Mouse (Mus musculus): ENCODE results near the gene Casp6. TPM values are rescaled to one million over a fixed set of nuclear protein-coding genes. Genes with fewer than 3 reads are reported as not detected.
A peak's percentile ranks its signal among the peaks of the same experiment; 100 is the strongest.

Casp6 gene
- polyA plus RNA-seq, 1 experiment from 2014 or later = 116 TPM

- WGBS = 98% methylated on average over 3 of the region's 3 CpGs
- H3K27me3 ChIP-seq (ENCODE audit: low read depth, poor library complexity, severe bottlenecking) = no peaks in the 10 kb centered on the region
- H3K4me1 ChIP-seq = 0 out of 2 replicates have a peak, but pooled peaks cover 4% of the 10 kb centered on the region
- no peak overlapping the region for H3K27ac ChIP-seq
- H3K4me3 ChIP-seq = no peak overlapping the region
- H3K36me3 ChIP-seq = peaks cover 5% of the 10 kb centered on the region; the same call in 1 of the 2 replicates
- H3K9me3 ChIP-seq (replicated peaks) = no peaks in the 10 kb centered on the region
- no peak for DNase-seq (ENCODE audit: low spot score)
Observed at GRCm38 (mm10) chr3:129893143-129893542, 8.1 kb upstream of the Casp6 start.

GRCm38 (mm10) chr3:129896591-129896990, 4.6 kb upstream of the Casp6 start:
- 67% methylated on average over 6 of the region's 6 CpGs for WGBS
- H3K36me3 ChIP-seq = peaks cover 5% of the 10 kb centered on the region; the same call in 1 of the 2 replicates
- no peaks in the 10 kb centered on the region for H3K9me3 ChIP-seq (replicated peaks)
- peaks cover 11% of the 10 kb centered on the region for H3K4me1 ChIP-seq
- no peak overlapping the region for H3K27ac ChIP-seq
- DNase-seq (ENCODE audit: low spot score) = no peak
- no peak overlapping the region for H3K4me3 ChIP-seq
- no peaks in the 10 kb centered on the region for H3K27me3 ChIP-seq (ENCODE audit: low read depth, poor library complexity, severe bottlenecking)

- WGBS = 74% methylated on average over 4 of the region's 4 CpGs
Observed at GRCm38 (mm10) chr3:129898886-129899285, 2.3 kb upstream of the Casp6 start.

DNA sequence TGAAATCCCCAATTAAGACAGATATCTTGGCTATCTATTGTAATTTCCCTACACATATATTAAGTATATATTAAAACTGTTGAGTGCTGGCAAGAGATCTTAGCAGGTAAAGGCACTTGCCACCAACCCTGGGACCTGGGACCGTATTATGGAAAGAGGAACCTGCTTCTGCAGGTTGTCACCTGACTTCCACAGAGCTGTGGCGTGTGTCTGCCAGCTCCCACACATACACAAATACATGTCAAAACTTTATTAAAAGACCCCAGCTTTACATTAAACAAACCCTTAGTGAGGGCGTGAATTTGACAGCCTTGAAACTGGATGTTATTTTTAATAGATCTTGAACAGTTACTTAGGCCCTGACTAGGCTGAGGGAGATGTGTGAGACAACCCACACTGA, 2.1 kb downstream of the Casp6 start:
- Histone ChIP-seq H3K4me3 (no peak overlapping the region), H3K36me3 (peaks cover 32% of the 10 kb centered on the region), H3K27ac (no peak overlapping the region), H3K4me1 (peaks cover 21% of the 10 kb centered on the region), H3K27me3 (ENCODE audit: low read depth, poor library complexity, severe bottlenecking) (no peaks in the 10 kb centered on the region), H3K9me3 (replicated peaks) (no peaks in the 10 kb centered on the region)
- no peak for DNase-seq (ENCODE audit: low spot score)
- 98% methylated on average over 3 of the region's 3 CpGs for WGBS

More at GRCm38 (mm10) chr3:129898886-129899285, 2.3 kb upstream of the Casp6 start:
- H3K4me3 ChIP-seq = no peak overlapping the region
- no peaks in the 10 kb centered on the region for H3K27me3 ChIP-seq (ENCODE audit: low read depth, poor library complexity, severe bottlenecking)
- no peaks in the 10 kb centered on the region for H3K9me3 ChIP-seq (replicated peaks)
- H3K36me3 ChIP-seq = no peaks in the 10 kb centered on the region
- H3K4me1 ChIP-seq = peaks cover 25% of the 10 kb centered on the region
- H3K27ac ChIP-seq = no peak overlapping the region
- DNase-seq (ENCODE audit: low spot score) = no peak

DNA sequence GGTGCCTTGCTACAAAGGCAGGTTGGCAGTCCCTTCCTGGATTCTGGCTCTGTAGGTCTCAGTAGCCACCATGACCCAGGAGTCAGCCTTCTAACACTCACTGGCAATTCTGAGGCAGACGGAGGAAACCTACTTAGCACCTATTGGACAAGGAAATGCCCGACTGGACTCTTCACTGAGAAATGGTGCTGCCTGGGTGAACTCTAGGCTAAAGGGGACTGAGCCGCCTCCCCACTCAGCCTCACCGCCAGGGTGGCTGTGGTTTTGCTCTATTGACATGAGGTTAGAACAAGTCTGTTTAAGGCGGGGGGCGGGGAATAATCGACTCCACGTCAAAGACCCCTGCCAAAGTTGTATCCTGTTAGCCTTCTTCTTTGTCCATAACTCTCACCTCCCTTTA, 2.6 kb downstream of the Casp6 start:
- Histone ChIP-seq H3K4me1 (peaks cover 21% of the 10 kb centered on the region), H3K9me3 (replicated peaks) (no peaks in the 10 kb centered on the region), H3K36me3 (peaks cover 37% of the 10 kb centered on the region), H3K27ac (no peak overlapping the region), H3K4me3 (no peak overlapping the region), H3K27me3 (ENCODE audit: low read depth, poor library complexity, severe bottlenecking) (no peaks in the 10 kb centered on the region)
- no peak for DNase-seq (ENCODE audit: low spot score)
- WGBS = 87% methylated on average over 8 of the region's 8 CpGs

DNA sequence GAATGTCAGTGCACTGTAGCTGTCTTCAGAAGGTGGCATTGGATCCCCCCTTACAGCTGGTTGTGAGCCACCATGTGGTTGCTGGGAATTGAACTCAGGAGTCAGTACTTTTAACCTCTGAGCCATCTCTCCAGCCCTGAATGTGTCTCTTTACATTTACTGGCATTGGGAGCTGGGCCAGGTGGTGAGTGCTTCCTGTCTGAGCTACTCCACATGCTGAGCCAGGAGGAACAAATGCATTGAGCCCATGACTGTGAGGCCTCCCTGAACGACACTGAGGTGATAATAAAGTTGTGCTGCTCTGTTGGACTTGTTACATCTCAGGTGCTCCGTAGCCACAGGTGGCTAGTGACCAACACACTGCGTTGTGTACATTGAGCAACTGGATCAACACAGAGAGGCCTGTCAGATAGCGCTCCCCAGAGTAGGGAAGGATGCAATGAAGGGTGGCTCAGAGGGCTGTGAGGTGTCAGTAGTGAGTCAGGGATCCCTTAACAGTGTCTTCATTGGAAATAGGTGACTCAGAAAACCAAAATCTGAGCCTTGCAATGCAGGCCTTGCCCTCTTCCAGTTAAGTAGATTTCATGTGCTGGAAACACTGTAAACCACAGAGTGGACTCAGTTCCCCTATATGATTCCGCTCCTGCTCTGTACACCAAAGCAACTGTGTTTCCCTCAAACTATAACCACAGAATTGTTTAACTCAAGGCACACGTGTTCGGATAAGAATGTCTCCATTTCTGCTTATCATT, 3.3 kb downstream of the Casp6 start:
- H3K36me3 ChIP-seq = peaks cover 44% of the 10 kb centered on the region
- no peaks in the 10 kb centered on the region for H3K27me3 ChIP-seq (ENCODE audit: low read depth, poor library complexity, severe bottlenecking)
- no peak overlapping the region for H3K27ac ChIP-seq
- DNase-seq (ENCODE audit: low spot score) = no peak
- 88% methylated on average over 7 of the region's 7 CpGs for WGBS
- H3K9me3 ChIP-seq (replicated peaks) = no peaks in the 10 kb centered on the region
- peaks cover 21% of the 10 kb centered on the region for H3K4me1 ChIP-seq
- H3K4me3 ChIP-seq = no peak overlapping the region

DNA sequence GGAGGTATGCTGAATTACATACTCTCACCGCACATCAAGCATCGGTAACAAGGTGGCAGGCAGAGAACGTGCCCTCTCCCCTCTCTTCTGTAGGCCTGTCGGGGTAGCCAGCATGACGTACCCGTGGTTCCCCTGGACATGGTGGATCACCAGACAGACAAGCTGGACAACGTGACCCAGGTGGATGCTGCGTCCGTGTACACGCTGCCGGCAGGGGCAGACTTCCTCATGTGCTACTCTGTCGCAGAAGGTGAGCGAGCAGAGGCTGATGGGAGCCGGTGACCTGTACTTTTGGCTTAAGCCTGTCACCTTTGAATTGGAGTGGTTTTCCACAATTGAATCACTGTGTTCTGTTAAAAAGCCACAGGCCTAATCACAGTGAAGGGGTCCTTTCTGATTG, 10.8 kb downstream of the Casp6 start:
- no peak for DNase-seq (ENCODE audit: low spot score)
- Histone ChIP-seq H3K4me1 (no peaks in the 10 kb centered on the region), H3K27ac (no peak overlapping the region), H3K36me3 (peaks cover 89% of the 10 kb centered on the region), H3K27me3 (ENCODE audit: low read depth, poor library complexity, severe bottlenecking) (no peaks in the 10 kb centered on the region), H3K9me3 (replicated peaks) (no peaks in the 10 kb centered on the region), H3K4me3 (no peak overlapping the region)
- 92% methylated on average over 14 of the region's 14 CpGs for WGBS

DNA sequence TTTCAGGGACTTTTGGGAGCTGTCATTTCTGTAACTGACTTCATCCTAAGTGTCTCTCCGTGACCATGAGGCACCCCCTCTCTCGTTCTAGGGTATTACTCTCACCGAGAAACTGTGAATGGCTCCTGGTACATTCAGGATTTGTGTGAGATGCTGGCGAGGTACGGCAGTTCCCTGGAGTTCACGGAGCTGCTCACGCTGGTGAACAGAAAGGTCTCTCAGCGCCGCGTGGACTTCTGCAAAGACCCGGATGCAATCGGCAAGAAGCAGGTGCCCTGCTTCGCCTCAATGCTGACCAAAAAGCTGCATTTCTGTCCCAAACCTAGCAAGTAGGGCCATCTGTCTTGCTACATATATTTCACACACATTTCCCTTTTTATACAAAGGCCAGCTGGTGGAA, 12.0 kb downstream of the Casp6 start:
- H3K9me3 ChIP-seq (replicated peaks) = no peaks in the 10 kb centered on the region
- no peak overlapping the region for H3K4me3 ChIP-seq
- no peaks in the 10 kb centered on the region for H3K4me1 ChIP-seq
- H3K36me3 ChIP-seq = peaks cover 78% of the 10 kb centered on the region
- WGBS = 94% methylated on average over 13 of the region's 13 CpGs
- H3K27ac ChIP-seq = no peak overlapping the region
- no peaks in the 10 kb centered on the region for H3K27me3 ChIP-seq (ENCODE audit: low read depth, poor library complexity, severe bottlenecking)
- no peak for DNase-seq (ENCODE audit: low spot score)

- H3K36me3 ChIP-seq = peaks cover 36% of the 10 kb centered on the region
- WGBS = 90% methylated on average over 3 of the region's 3 CpGs
- H3K4me3 ChIP-seq = no peak overlapping the region
- no peaks in the 10 kb centered on the region for H3K4me1 ChIP-seq
- H3K27me3 ChIP-seq (ENCODE audit: low read depth, poor library complexity, severe bottlenecking) = no peaks in the 10 kb centered on the region
- no peak for DNase-seq (ENCODE audit: low spot score)
- no peak overlapping the region for H3K27ac ChIP-seq
- no peaks in the 10 kb centered on the region for H3K9me3 ChIP-seq (replicated peaks)
Observed at GRCm38 (mm10) chr3:129917424-129917823, 16.2 kb downstream of the Casp6 start.

DNA sequence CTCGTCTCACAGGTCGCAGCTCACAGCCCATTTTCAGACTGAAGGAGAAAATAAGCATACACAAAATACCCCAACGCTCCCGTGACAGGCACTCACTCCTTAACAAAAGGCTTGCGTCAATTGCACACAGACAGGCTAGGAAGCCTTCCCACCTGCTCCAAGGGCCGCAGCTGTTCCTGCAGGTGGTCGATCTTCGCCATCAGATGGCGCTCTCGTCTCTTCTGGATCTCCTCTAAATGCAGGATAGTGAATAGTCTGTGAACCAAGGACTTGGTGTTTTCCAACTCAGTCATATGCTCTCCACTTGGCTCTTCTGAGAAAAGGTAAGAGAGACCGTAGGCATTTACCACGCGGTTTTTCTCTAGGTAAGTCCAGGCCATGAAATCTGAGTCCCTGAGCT, 17.2 kb downstream of the Casp6 start:
- DNase-seq (ENCODE audit: low spot score) = peak; percentile 74
- 19% methylated on average over 13 of the region's 13 CpGs for WGBS
- Histone ChIP-seq H3K9me3 (replicated peaks) (no peaks in the 10 kb centered on the region), H3K4me3 (no peak overlapping the region), H3K27ac (no peak overlapping the region), H3K27me3 (ENCODE audit: low read depth, poor library complexity, severe bottlenecking) (no peaks in the 10 kb centered on the region), H3K4me1 (no peaks in the 10 kb centered on the region), H3K36me3 (peaks cover 26% of the 10 kb centered on the region)

GRCm38 (mm10) chr3:129923581-129923980, 22.4 kb downstream of the Casp6 start:
- no peak overlapping the region for H3K27ac ChIP-seq
- H3K4me3 ChIP-seq = no peak overlapping the region
- no peak for DNase-seq (ENCODE audit: low spot score)
- no peaks in the 10 kb centered on the region for H3K9me3 ChIP-seq (replicated peaks)
- no peaks in the 10 kb centered on the region for H3K36me3 ChIP-seq
- no peaks in the 10 kb centered on the region for H3K4me1 ChIP-seq
- no peaks in the 10 kb centered on the region for H3K27me3 ChIP-seq (ENCODE audit: low read depth, poor library complexity, severe bottlenecking)
- whole genome bisulfite sequencing = 88% methylated on average over 7 of the region's 7 CpGs

GRCm38 (mm10) chr3:129925861-129926260, 24.6 kb downstream of the Casp6 start:
- WGBS = 93% methylated on average over 3 of the region's 3 CpGs
- no peak for DNase-seq (ENCODE audit: low spot score)
- H3K9me3 ChIP-seq (replicated peaks) = no peaks in the 10 kb centered on the region
- H3K27ac ChIP-seq = no peak overlapping the region
- no peaks in the 10 kb centered on the region for H3K27me3 ChIP-seq (ENCODE audit: low read depth, poor library complexity, severe bottlenecking)
- H3K4me1 ChIP-seq = no peaks in the 10 kb centered on the region
- H3K4me3 ChIP-seq = no peak overlapping the region
- H3K36me3 ChIP-seq = no peaks in the 10 kb centered on the region

DNA sequence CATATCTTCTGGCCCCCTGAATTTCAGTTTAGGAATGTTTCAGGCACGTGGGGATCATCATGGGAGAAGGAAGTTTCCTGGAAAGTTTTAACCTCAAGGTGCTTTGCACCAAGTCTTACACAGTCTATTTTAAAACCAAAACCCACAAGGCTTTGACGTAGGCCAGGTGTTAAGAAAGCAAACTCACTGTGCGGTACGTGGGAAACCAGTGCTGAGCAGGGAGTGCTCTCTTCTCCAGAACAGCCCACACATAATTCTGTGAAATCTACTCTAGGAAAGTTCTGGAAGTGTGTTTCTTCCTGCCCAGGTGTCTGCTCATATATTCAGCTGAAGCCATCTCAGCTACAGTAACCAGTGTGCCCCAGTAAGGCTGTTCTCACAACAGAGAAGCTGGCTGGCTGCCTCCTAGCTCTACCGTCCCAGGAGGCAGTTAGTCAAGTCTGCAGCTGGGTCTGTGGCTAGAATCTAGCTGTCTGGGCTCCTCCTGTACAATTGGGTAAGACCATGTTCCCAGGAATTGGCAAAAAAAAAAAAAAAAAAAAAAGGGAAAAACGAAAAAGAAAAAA, 29.1 kb downstream of the Casp6 start:
- 75% methylated on average over 6 of the region's 6 CpGs for WGBS
- Histone ChIP-seq H3K9me3 (replicated peaks) (no peaks in the 10 kb centered on the region), H3K4me3 (no peak overlapping the region), H3K4me1 (no peaks in the 10 kb centered on the region), H3K27ac (no peak overlapping the region), H3K36me3 (no peaks in the 10 kb centered on the region), H3K27me3 (ENCODE audit: low read depth, poor library complexity, severe bottlenecking) (no peaks in the 10 kb centered on the region)
- DNase-seq (ENCODE audit: low spot score) = no peak

All from limb, embryonic 10.5 days (tissue).